Mouse (Mus musculus): ENCODE data around the gene Imp3. TPM values are rescaled to one million over a fixed set of nuclear protein-coding genes. Genes with fewer than 3 reads are reported as not detected.
A peak's percentile ranks its signal among the peaks of the same experiment; 100 is the strongest.

The Imp3 gene
- 76.3 TPM for polyA plus RNA-seq (2021)

- CTCF ChIA-PET, result interaction anchor here (0.9 to 2.0 kb wide), 5 partner anchors 10 to 283 kb away, joined by 3 to 7 read pairs (median 3); no protein-coding TSS in a partner anchor
- DNase-seq (ENCODE audit: low read depth, low spot score), result peak; percentile 81
- H3K27me3 ChIP-seq, result no peaks in the 10 kb centered on the region
- POLR2A ChIA-PET, result interaction anchor here (0.6 to 2.3 kb wide), 6 partner anchors 9 to 502 kb away, joined by 3 to 11 read pairs (median 3); partner anchors contain the start of gene Snx33
- in situ Hi-C loops (cut with MboI; ENCODE audit: low pct_unique_long_range_greater_than_20kb), result loop anchor here (25.0 kb wide), 1 partner anchor 500 kb away; the partner anchor contains the start of gene Ppcdc
- TF ChIP-seq CTCF (IDR thresholded peaks at IDR 0.05), result peak; percentile 53
- peak; percentile 55 for ATAC-seq
Observed at GRCm38 (mm10) chr9:56937223-56938160, at the start of gene Imp3. TSS of gene Imp3 (plus strand) at chr9:56937475.

GRCm38 (mm10) chr9:56887581-56887980, 49.7 kb upstream of the Imp3 start:
- TF ChIP-seq CTCF (IDR thresholded peaks at IDR 0.05), result no peak
- ChIA-PET POLR2A (no interaction called here), CTCF (interaction anchor here (4.4 to 5.0 kb wide), 2 partner anchors 39 to 44 kb away, joined by 31 to 32 read pairs; no protein-coding TSS in a partner anchor)
- ATAC-seq (no peak), DNase-seq (ENCODE audit: low read depth, low spot score) (no peak)
- no peaks in the 10 kb centered on the region for H3K27me3 ChIP-seq
- in situ Hi-C loops (cut with MboI; ENCODE audit: low pct_unique_long_range_greater_than_20kb), result loop anchor here (5.0 kb wide), 2 partner anchors 40 to 250 kb away; no protein-coding TSS in a partner anchor

- no peak for DNase-seq (ENCODE audit: low read depth, low spot score)
- in situ Hi-C loops (cut with MboI; ENCODE audit: low pct_unique_long_range_greater_than_20kb), result loop anchor here (5.0 to 10.0 kb wide), 6 partner anchors 43 to 325 kb away; partner anchors contain the start of gene Man2c1
- no peaks in the 10 kb centered on the region for H3K27me3 ChIP-seq
- ATAC-seq, result peak; percentile 38
- TF ChIP-seq CTCF (IDR thresholded peaks at IDR 0.05), result no peak
- POLR2A ChIA-PET, result interaction anchor here (0.6 to 0.9 kb wide), 3 partner anchors 28 to 45 kb away, joined by 3 to 5 read pairs (median 4); no protein-coding TSS in a partner anchor
- CTCF ChIA-PET, result interaction anchor here (1.0 to 5.0 kb wide), 7 partner anchors 14 to 58 kb away, joined by 3 to 32 read pairs (median 6); partner anchors contain the start of gene Snx33
Observed at GRCm38 (mm10) chr9:56889817-56890216, 47.5 kb upstream of the Imp3 start.

DNA sequence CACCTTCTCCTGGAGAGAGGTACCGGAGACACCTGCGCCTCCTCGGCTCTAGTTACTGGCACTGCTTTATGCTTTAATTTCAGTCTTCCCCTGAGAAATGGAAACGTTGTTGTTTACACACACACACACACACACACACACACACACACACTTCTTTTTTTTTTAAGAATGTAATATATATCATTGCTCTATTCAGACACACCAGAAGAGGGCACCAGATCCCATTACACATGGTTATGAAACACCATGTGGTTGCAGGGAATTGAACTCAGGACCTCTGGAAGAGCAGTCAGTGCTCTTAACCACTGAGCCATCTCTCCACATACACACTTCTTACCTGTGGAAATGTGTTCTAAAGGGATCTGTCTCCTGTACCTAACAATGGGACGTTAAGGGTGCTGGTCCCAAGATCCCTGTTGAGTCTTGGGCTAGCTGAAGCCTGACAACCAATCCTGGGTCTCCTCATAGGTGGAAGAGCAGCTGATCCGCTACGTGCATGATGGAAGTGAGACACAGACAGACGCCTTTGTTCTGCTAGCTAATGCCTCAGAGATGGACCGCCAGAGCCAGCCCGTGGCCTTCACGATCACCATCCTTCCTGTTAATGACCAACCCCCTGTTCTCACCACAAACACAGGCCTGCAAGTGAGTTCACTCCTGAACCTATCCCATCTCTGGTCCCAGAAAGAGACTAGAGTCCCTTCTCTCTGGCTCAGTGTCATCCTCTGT, 46.6 kb upstream of the Imp3 start:
- TF ChIP-seq CTCF (IDR thresholded peaks at IDR 0.05), result no peak
- H3K27me3 ChIP-seq, result no peaks in the 10 kb centered on the region
- DNase-seq (ENCODE audit: low read depth, low spot score) (no peak), ATAC-seq (no peak)
- POLR2A ChIA-PET, result interaction anchor here (1.2 to 1.5 kb wide), 2 partner anchors 37 to 60 kb away, joined by 4 to 6 read pairs; partner anchors contain the start of genes Snupn and Snx33
- in situ Hi-C loops (cut with MboI; ENCODE audit: low pct_unique_long_range_greater_than_20kb), result loop anchor here (5.0 to 10.0 kb wide), 4 partner anchors 54 to 324 kb away; partner anchors contain the start of gene Man2c1
- CTCF ChIA-PET, result interaction anchor here (0.7 to 5.0 kb wide), 15 partner anchors 32 to 240 kb away, joined by 3 to 32 read pairs (median 5); partner anchors contain the start of genes Imp3, Man2c1, Snupn and Snx33

GRCm38 (mm10) chr9:56891517-56892011, 45.7 kb upstream of the Imp3 start:
- TF ChIP-seq CTCF (IDR thresholded peaks at IDR 0.05), result no peak
- no peak for DNase-seq (ENCODE audit: low read depth, low spot score)
- H3K27me3 ChIP-seq, result no peaks in the 10 kb centered on the region
- in situ Hi-C loops (cut with MboI; ENCODE audit: low pct_unique_long_range_greater_than_20kb), result loop anchor here (5.0 to 10.0 kb wide), 4 partner anchors 53 to 323 kb away; partner anchors contain the start of gene Man2c1
- ChIA-PET CTCF (interaction anchor here (0.7 to 4.4 kb wide), 15 partner anchors 34 to 329 kb away, joined by 3 to 32 read pairs (median 3); partner anchors contain the start of genes Imp3, Man2c1, Snupn and Snx33), POLR2A (interaction anchor here (1.2 to 1.5 kb wide), 2 partner anchors 36 to 59 kb away, joined by 4 to 6 read pairs; partner anchors contain the start of genes Snupn and Snx33)
- peak; percentile 18 for ATAC-seq

- TF ChIP-seq CTCF (IDR thresholded peaks at IDR 0.05), result no peak
- H3K27me3 ChIP-seq, result no peaks in the 10 kb centered on the region
- in situ Hi-C loops (cut with MboI; ENCODE audit: low pct_unique_long_range_greater_than_20kb), result loop anchor here (5.0 to 10.0 kb wide), 4 partner anchors 53 to 323 kb away; partner anchors contain the start of gene Man2c1
- DNase-seq (ENCODE audit: low read depth, low spot score) (no peak), ATAC-seq (no peak)
- CTCF ChIA-PET, result interaction anchor here (0.7 to 4.4 kb wide), 13 partner anchors 33 to 329 kb away, joined by 3 to 32 read pairs (median 4); partner anchors contain the start of genes Imp3, Man2c1, Snupn and Snx33
- POLR2A ChIA-PET, result interaction anchor here (1.2 to 1.9 kb wide), 3 partner anchors 33 to 59 kb away, joined by 4 to 6 read pairs (median 6); partner anchors contain the start of genes Snupn and Snx33
Observed at GRCm38 (mm10) chr9:56892111-56892510, 45.2 kb upstream of the Imp3 start.

DNA sequence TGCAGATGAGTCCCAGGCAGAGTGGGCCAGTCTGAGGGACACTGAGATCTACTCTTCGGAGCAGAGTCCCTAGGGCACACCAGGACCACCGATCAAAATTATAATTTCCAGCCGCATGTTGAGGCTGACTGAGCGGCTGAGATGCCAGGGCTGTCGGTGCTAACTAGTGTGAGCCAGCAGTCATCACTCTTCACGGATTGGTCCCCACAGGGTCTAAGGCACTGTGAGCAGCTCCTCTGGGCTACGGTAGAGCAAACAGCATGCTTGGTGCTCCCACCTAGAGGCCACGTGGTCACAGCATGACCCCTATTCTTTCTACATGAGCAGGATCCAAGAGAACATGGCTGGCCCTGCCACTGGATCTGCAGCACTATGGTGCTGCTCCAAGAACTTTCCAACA, 44.0 kb upstream of the Imp3 start:
- in situ Hi-C loops (cut with MboI; ENCODE audit: low pct_unique_long_range_greater_than_20kb), result loop anchor here (5.0 to 10.0 kb wide), 4 partner anchors 51 to 321 kb away; partner anchors contain the start of gene Man2c1
- ChIA-PET CTCF (interaction anchor here (0.9 to 3.0 kb wide), 7 partner anchors 30 to 326 kb away, joined by 3 to 16 read pairs (median 5); partner anchors contain the start of genes Man2c1, Snupn and Snx33), POLR2A (interaction anchor here (1.3 to 1.9 kb wide), 2 partner anchors 31 to 35 kb away, joined by 3 to 6 read pairs; partner anchors contain the start of gene Snx33)
- DNase-seq (ENCODE audit: low read depth, low spot score) (no peak), ATAC-seq (no peak)
- H3K27me3 ChIP-seq, result no peaks in the 10 kb centered on the region
- no peak for TF ChIP-seq CTCF (IDR thresholded peaks at IDR 0.05)

- in situ Hi-C loops (cut with MboI; ENCODE audit: low pct_unique_long_range_greater_than_20kb), result loop anchor here (5.0 to 10.0 kb wide), 4 partner anchors 51 to 321 kb away; partner anchors contain the start of gene Man2c1
- no peak for DNase-seq (ENCODE audit: low read depth, low spot score)
- no peaks in the 10 kb centered on the region for H3K27me3 ChIP-seq
- ATAC-seq, result no peak
- CTCF ChIA-PET, result interaction anchor here (0.9 to 2.9 kb wide), 5 partner anchors 29 to 57 kb away, joined by 3 to 10 read pairs (median 5); partner anchors contain the start of genes Snupn and Snx33
- no peak for TF ChIP-seq CTCF (IDR thresholded peaks at IDR 0.05)
- POLR2A ChIA-PET, result interaction anchor here (1.3 to 1.9 kb wide), 2 partner anchors 31 to 34 kb away, joined by 3 to 6 read pairs; partner anchors contain the start of gene Snx33
Observed at GRCm38 (mm10) chr9:56894006-56894405, 43.3 kb upstream of the Imp3 start.

Measured in Patski (cell line).